Mouse (Mus musculus) frontal cortex, postnatal 14 days (tissue): Measurements from ENCODE around the gene Syt2.

Experiments
- DNase-seq, 2 experiments: peaks; one replicate each; pipeline ENCODE4 v3.0.0; 2022; ENCODE audit warnings: low spot score in 2 of 2

Gene Syt2

GRCm38 (mm10) chr1:134646261-134646962 is at the start of gene Syt2:
Syt2 (plus strand) TSS chr1:134646677.
- DNase-seq = peak in 1 of 2 experiments; percentile 23

- DNase-seq = no peak
These were observed 49.0 kb upstream of the Syt2 start for GRCm38 (mm10) chr1:134597339-134598054.

GRCm38 (mm10) chr1:134604086-134604485 is 42.4 kb upstream of the Syt2 start:
- no peak for DNase-seq

GRCm38 (mm10) chr1:134605670-134606069 is 40.8 kb upstream of the Syt2 start:
- no peak for DNase-seq

GRCm38 (mm10) chr1:134606381-134606780 is 40.1 kb upstream of the Syt2 start:
- no peak for DNase-seq

GRCm38 (mm10) chr1:134607279-134607678 is 39.2 kb upstream of the Syt2 start:
- no peak for DNase-seq

- DNase-seq = no peak
These were observed 37.3 kb upstream of the Syt2 start for GRCm38 (mm10) chr1:134609172-134609571.

- no peak for DNase-seq
These were observed 31.9 kb upstream of the Syt2 start for GRCm38 (mm10) chr1:134614554-134614953.

GRCm38 (mm10) chr1:134614988-134615387 is 31.5 kb upstream of the Syt2 start:
- DNase-seq = no peak

GRCm38 (mm10) chr1:134617656-134618055 is 28.8 kb upstream of the Syt2 start:
- DNase-seq = no peak

- DNase-seq = no peak
These were observed 21.2 kb upstream of the Syt2 start for GRCm38 (mm10) chr1:134625325-134625724.

- DNase-seq = no peak
These were observed 17.0 kb upstream of the Syt2 start for GRCm38 (mm10) chr1:134629455-134629854.

- DNase-seq = no peak
These were observed 12.2 kb upstream of the Syt2 start for GRCm38 (mm10) chr1:134634296-134634695.

- no peak for DNase-seq
These were observed 10.2 kb upstream of the Syt2 start for GRCm38 (mm10) chr1:134636245-134636644.

- DNase-seq = peak in 1 of 2 experiments; percentile 43
These were observed 9.8 kb upstream of the Syt2 start for GRCm38 (mm10) chr1:134636684-134637083.

GRCm38 (mm10) chr1:134638041-134638440 is 8.4 kb upstream of the Syt2 start:
- DNase-seq = no peak

- DNase-seq = peak in 1 of 2 experiments; percentile 59
These were observed 8.0 kb upstream of the Syt2 start for GRCm38 (mm10) chr1:134638522-134638921.

- no peak for DNase-seq
These were observed 7.0 kb upstream of the Syt2 start for GRCm38 (mm10) chr1:134639460-134639859.

GRCm38 (mm10) chr1:134641507-134641906 is 5.0 kb upstream of the Syt2 start:
- no peak for DNase-seq

- DNase-seq = no peak
These were observed 2.8 kb upstream of the Syt2 start for GRCm38 (mm10) chr1:134643702-134644101.

GRCm38 (mm10) chr1:134645408-134646200 is 873 bp upstream of the Syt2 start:
- DNase-seq = no peak

GRCm38 (mm10) chr1:134646963-134647282 is 446 bp downstream of the Syt2 start:
- no peak for DNase-seq

GRCm38 (mm10) chr1:134647591-134647990 is 1.1 kb downstream of the Syt2 start:
- DNase-seq = no peak
